Mouse (Mus musculus) spleen, adult 18-20 months (tissue): ENCODE results near the gene Zfp830.

Experiments
- DNase-seq, 2 experiments: peaks; one replicate each; pipeline ENCODE4 v3.0.0; 2022; ENCODE audit warnings: mixed read lengths in 2 of 2

The Zfp830 gene

DNA sequence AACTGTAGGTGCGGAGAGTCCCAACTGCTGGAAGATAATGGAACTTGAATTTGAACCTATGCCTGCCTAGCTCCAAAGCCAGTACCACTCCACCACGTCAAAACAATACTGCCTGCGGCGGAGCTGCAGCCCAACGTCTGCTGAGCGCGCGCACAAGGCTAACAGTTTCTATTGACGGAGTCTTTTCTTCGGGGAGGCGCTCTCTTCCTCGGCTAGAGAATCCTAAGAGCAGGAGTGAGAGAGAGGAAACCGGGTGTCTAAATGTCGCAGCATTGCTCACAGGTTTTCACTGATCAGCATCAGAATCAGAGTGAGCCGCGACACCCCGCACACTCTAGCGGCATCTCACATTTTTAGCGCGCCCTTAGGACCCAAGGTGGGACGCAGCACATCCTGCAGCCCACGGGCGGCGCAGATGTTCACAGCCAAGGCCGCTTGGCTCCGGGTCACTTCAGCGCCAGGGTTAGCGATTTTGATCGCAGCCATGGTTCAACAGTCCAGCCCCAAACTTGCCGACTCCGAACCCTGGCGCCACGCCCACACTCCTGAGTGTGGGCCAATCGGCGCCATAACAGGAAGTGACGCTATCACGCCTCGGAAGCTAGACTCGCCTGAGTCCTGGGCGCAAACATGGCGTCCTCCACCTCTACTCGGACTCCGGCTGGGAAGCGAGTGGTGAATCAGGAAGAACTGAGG, at the start of gene Zfp830, which contains the start of gene Cct6b:
Zfp830 (plus strand) TSS at position 604 of the 696 bp plus-strand sequence.
Cct6b (minus strand) TSS at position 580 of the 696 bp plus-strand sequence.
- peak; percentile 79 to 87 for DNase-seq

DNA sequence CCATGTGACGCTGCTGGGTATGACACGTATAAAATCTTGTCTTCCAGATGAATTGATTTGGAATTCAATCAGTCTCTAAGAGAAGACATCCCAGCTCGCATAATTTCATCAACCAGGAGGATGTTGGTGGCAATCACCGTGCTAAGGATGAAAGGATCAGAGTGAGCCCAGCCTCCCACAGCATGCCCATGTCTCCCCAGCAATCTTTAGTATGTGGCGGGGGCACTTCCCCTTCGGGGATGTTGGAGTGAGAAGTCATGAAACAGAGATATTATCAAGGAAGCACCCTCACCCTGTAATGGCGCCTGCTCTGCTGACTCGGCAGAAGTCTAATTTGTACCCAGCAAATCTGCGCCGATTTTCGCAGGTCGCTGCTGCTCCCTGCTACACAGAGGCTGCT, 44.9 kb upstream of the Zfp830 start:
- no peak for DNase-seq

DNA sequence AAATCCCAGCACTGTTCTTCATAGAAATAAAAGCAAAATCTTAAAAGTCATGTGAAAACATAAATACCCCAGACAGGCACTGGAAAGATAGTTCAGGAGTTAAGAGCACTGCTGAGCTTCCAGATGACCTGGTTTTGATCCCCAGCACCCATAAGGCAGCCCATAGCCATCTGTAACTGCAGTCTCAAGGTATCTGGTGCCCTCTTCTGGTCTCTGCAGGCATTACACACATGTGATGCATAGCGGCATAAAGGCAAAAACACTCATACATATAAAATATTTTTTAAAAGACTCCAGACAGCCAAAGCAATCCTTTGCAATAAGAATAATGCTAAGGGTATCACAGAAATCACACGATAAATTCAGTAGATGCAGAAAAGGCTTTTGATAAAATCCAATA, 37.3 kb upstream of the Zfp830 start:
- no peak for DNase-seq

DNA sequence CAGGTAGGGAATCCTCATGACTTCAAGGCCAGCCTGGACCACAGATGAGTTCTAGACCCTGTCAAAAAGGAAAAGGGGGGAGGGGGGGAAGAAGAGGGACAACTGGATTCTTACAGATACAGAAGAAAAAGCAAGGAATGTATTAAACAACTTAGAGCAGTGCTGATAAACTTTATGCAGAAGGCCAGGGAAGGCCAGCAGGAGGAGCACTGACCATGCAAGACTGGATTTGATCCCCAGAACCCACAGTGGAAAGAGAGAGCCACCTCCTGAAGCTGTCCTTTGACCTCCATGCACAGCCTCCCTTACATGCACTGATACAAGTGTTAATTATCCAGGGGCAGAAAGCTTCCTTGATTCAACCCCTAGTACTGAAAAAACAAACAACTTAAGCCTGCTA, 29.9 kb upstream of the Zfp830 start:
- no peak for DNase-seq

DNA sequence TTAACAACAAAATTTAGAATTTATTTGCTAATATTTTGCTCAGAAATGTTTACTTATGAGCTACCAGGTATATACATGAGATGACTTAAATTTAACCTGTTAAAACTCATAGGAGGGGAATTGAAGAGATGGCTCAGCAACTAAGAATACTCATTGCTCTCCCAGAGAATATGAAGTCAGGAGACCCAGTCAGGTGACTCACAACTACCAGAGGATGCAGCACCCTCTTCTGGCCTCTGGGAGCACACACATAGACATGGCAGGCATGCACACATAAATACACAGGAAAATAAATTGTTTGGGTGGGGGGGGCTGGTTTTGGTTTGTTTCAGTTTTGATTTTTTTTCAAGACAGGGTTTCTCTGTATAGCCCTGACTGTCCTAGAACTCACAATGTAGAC, 25.1 kb upstream of the Zfp830 start:
- DNase-seq = no peak

DNA sequence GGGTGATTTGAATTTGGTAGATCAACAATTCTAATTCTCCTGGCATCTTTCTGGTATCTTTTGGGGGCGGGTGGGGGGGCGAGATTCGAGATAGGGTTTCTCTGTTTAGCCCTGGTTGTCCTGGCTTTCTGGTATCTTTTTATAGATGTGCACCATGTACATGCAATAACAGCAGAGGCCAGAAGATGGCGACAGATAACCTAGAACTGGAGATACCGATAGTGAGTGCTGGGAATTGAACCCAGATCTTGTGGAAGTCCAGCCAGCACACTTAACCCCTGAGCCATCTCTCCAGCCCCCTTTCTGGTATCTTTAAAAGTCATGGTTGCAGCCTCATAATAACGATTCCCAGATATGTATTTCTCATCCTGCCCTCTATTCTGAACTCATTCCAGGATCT, 18.0 kb upstream of the Zfp830 start:
- DNase-seq = peak; percentile 16 to 65

DNA sequence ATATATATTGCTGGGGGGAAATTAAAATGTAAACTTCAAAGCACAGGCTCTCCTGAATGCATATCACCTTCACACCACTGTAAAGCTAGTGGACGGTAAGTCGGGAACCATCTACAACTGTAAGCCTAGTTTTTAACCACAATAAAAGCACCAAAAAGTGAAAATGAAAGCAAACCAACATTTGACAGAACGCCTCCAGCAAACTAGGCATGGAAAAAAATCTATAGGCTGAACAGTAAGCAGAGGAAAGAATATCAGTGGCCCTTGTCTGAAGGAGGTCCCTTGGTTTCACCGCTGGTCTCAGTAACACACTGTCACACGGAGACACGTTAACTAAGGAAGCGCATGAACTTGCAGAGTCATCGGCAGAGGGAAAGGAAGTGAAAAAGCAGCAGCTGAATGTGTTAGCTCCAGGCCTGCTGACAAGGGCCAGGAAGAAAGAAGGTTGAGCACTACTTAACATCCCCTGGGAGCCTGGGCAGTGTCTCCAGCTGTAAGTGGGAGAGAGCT, 17.2 kb upstream of the Zfp830 start:
- peak; percentile 8 to 37 for DNase-seq

DNA sequence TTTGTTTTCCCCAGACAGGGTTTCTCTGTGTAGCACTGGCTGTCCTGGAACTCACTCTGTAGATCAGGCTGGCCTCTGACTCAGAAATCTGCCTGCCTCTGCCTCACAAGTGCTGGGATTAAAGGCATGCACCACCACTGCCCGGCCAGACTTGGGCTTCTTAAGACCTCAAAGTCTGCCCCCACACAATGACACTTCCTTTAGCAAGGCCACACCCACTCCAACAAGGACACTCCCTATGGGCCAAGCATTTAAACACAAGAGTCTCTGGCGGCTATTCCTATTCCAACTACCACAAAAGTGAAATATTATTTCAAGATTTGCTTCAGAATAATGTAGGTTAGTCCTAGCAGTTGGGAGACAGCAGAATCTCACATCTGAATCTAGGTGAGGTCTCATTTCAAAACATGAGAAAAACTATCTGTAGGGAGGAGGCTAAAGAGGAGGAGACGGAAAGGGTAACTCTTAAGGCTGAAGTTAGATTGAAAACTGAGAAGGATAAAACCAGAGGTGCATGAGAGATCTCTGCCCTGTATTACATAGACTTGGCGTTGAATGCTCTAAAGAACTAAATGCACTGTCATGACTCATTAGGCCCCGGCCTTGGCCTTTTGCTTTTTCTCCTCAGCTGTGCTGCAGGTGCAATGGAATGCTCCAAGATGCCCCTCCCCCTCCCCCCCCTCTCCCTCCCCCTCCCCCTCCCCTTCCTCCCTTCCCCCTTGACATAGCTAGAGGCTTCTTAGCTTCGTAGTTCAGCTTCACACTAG, 11.6 kb upstream of the Zfp830 start:
- no peak for DNase-seq

DNA sequence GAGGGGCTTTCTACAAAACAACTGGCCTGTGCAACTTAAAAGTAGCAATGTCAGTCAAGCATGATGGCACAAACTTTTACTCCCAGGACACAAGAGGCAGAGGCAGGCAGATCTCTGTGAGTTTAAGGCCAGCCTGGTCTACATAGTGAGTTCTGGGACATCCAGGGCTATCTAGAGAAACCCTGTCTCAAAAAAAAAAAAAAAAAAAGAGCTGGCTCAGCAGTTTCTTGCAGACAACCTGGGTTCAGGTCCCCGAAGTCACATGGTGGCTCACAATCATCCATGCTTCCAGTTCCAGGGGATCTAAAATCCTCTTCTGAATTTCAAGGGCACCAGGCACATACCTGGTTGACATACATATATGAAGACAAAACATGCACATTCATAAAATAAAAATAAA, 8.2 kb upstream of the Zfp830 start:
- DNase-seq = no peak

DNA sequence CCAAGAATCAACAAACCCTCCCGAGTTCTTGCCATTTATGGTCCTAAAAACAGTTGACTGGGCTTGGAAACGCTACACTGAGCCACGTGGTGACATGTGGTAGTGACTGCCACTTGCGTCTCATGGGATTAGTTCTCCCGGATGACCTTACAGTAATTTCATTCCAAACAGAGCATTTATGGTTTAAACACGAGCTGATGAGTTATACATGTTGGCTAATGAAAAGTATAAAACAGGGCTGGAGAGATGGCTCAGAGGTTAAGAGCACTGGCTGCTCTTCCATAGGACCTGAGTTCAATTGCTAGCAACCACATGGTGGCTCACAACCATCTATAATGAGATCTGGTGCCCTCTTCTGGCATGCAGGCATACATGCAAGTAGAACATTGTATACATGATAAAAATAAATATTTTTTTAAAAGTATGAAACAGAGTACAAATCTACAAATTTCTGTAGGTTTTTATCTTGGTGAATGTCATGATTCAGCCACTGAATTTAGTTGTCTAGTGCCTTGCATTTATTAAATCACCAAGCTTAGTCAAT, 1.8 kb upstream of the Zfp830 start:
- no peak for DNase-seq

DNA sequence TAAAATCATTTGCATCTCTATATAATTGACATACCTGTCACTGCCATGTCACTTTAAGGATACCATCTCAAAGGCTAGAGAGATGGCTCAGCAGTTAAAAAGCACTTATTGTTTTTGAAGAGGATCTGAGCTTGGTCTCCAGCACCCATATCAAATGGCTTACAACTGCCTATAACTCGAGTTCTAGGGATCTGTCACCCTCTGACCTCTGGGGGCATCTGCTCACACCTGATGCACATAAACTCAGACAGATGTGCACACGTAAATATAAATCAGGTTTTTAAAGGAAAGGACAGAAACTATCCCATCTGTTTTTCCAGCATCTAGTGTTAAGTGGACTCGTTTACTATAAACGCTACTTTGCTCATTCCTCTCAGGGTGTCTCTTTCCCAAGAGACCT, 884 bp upstream of the Zfp830 start:
- DNase-seq = no peak

DNA sequence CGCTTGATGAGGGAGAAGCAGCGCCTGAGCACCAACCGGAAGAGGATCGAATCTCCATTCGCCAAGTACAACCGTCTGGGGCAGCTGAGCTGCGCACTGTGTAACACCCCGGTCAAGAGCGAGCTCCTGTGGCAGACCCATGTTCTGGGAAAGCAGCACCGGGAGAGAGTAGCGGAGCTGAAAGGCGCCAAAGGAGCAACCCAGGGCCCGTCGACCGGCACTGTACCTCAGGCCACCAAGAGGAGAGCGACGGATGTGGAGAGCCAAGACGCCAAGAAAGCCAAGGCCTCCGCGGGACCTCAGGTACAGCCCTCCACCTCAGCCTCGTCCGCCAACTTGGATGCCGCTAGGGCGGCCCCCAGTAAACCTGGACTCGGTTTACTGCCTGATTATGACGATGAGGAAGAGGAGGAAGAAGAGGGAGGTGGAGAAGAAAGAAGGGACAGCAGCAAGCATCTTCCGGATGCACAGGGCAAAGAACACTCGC, 336 bp downstream of the Zfp830 start:
- no peak for DNase-seq

DNA sequence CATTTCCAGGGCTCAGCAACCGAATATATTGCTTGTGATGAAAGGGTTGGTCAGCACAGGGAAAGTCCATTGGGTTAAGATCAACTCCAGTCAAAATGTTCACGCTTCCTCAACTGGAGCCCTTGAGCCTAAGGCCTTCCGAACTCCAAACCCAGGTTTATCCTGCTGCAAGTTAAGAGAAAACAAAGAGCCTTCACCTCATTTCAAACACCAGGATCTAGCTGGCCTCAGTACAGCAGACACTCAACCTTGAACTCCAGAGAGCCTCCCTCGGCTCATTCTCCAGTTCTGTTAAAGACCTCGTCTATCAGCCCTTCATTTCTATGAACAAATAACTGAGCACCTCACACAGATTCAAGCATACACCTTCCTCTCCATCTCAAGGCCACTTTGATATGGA, 16.0 kb downstream of the Zfp830 start:
- DNase-seq = no peak

DNA sequence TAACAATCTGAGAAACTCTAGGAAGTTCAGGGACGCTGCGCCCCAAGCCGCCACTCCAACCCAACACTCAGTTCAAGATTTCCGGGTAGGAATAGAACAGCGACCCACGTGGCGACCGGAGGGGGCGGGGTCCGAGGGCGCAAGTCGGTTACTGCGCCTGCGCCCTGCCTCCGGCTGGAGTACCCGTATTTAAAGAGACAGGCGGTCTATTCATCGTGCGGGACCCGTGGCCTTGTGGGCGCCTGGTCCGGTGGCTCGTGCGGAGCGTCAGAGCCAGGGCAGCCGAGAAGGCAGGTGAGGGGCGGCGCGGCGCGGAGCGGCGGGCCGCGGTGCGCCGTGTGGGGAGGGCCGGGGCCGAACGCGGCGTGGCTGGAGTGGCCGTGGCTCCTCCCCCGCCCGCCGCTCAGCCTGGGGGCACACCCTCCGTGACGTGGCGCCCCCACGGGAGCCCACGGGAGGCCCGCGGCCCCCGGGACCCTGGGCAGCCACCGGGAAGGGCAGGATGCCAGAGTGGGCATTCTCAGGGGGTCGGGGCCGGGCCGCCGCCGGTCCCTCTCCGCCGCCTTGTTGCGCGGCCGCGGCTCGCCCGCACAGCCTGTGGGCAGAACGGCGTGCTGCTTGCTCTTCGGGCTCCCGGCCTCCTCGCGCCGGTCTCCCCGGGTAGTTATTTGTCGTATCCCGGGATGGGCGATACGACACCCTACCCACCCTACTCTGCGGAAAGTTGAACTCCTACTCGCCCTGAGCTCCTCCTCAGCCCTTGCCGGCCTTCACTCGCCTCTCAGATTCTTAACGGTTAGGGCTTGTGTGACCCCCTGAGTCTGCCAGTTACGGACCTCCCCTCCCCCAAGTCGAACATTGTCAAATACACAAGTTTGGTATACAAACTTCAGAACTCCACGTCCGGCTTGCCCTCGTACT, 17.1 kb downstream of the Zfp830 start, which contains the start of gene Lig3:
Lig3 (plus strand) TSS at position 126 of the 921 bp plus-strand sequence.
- peak; percentile 88 to 94 for DNase-seq

DNA sequence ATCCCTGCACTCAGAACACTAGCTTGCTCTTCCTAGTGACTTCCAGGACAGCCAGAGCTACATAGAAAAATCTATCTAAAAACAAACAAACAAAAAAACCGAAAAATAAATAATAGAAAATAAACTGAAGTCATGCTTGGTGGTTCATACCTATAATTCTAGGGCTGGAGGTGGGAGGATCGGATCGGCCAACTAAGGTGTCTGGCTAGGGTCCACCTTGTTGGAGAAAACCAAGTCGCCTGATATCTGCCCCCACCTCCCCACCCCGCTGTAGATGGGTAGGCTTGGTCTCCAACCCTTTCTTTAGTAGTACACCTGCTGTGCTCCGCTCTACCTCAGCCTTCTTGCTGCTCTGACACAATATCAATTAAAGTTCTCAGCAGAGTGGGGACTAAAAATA, 18.1 kb downstream of the Zfp830 start:
- no peak for DNase-seq

DNA sequence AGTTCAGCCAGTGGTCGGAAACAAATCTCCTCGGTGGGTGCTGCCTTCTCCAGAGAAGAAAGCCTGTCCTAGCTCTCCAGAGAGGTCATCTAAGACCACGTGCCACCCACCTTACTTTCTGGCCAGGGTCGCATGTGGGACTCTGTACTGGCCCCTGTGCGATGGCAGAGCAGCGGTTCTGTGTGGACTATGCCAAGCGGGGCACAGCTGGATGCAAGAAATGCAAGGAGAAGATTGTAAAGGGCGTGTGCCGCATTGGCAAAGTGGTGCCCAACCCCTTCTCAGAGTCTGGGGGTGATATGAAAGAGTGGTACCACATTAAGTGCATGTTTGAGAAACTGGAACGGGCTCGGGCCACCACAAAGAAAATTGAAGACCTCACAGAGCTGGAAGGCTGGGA, 19.3 kb downstream of the Zfp830 start:
- DNase-seq = no peak

DNA sequence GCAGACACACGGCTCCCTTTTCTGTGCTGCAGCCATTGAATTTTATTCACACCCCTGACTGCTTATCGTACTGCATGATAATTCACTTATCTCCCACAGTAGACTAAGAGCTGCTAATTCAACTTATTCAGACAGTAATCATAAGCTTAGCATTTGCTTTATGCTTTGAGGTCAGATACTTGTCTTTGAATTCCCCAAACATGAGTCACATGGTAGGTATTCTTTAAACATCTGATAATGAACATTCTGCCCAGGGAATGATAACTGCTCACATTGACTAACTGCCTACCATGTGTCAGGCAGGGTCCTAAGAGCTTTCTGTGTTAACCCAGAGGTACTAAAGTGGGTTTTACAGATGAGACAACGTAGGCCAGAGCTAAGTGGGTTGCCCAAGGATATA, 42.5 kb downstream of the Zfp830 start:
- DNase-seq = no peak

DNA sequence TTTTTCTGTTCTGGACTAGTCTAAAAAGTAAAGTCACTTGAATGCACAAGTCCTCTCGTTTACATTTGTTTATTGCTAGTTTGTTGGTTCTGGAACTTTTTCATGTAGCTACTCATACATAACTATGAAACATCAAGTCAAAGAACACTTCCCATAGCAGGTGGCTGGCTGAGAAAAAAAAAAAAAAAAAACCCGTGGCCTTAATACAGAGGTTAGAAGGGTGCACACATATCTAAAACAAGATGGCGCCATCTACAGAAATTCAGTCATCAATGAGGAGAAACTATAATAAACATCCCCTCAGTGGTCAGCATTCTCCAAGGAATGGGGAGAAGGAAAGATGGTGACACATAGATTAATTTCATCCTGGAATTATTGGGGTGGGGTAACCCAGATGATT, 43.2 kb downstream of the Zfp830 start:
- DNase-seq = no peak

DNA sequence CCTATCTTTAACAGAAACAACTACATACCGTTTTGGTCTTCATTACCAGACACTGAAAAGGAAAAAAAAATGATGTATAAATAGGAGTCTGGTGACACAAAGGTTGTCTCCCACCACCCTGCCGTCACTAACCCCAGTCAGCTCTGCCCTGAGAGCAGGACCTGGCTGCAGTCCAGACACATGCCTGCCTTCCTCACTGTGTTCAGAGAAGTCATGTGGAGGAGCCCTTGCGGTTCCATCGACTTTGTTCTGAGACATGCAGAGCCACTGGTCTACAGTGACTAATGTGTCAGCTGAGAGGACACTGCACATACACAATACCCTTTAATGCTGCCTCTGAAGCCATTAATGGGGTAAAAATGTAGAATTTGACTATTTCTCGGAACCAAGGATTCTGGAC, 44.3 kb downstream of the Zfp830 start:
- DNase-seq = no peak
